Mouse (Mus musculus) heart, postnatal 0 days (tissue): ENCODE data around the gene Rab31. TPM values are rescaled to one million over a fixed set of nuclear protein-coding genes. Genes with fewer than 3 reads are reported as not detected.

Source experiments
- ATAC-seq: fragments of 200-750 bp; cut with Nextera tagmentation; 2 replicates; pipeline ENCODE4 v1.8.0; 2017; ENCODE audit warnings: low read depth, moderate number of reproducible peaks, moderate library complexity; ENCODE audit not compliant: insufficient read depth
- DNase-seq: peaks from one replicate; pipeline ENCODE4 v3.0.0-alpha.2; 2016; ENCODE audit warnings: low spot score
- H3K27ac ChIP-seq: fragments of 300-500 bp; sonication (generic); 2 replicates; pipeline ENCODE4 v1.5.1; 2014; ENCODE audit warnings: low read depth, mild to moderate bottlenecking
- H3K27me3 ChIP-seq: fragments of 300-500 bp; sonication (generic); 2 replicates; pipeline ENCODE4 v1.6.1; 2014; ENCODE audit warnings: low read length, mixed read lengths; ENCODE audit not compliant: control insufficient read depth, insufficient read depth
- H3K36me3 ChIP-seq: fragments of 300-500 bp; sonication (generic); replicated peaks from 2 replicates; pipeline ENCODE4 v1.6.1; 2014; ENCODE audit warnings: low read length, mixed read lengths; ENCODE audit not compliant: control insufficient read depth, insufficient read depth
- H3K4me1 ChIP-seq: fragments of 300-500 bp; sonication (generic); 2 replicates; pipeline ENCODE4 v1.6.1; 2014; ENCODE audit warnings: antibody characterized with exemption; ENCODE audit not compliant: control insufficient read depth, insufficient read depth
- H3K4me2 ChIP-seq: fragments of 300-500 bp; sonication (generic); 2 replicates; pipeline ENCODE4 v1.6.1; 2014; ENCODE audit warnings: low read depth, mild to moderate bottlenecking, low read length, moderate library complexity
- H3K4me3 ChIP-seq: fragments of 300-500 bp; sonication (generic); 2 replicates; pipeline ENCODE4 v1.5.1; 2014; ENCODE audit warnings: low read depth, low read length
- H3K9ac ChIP-seq: fragments of 300-500 bp; sonication (generic); replicated peaks from 2 replicates; pipeline ENCODE4 v1.6.1; 2014; ENCODE audit warnings: low read depth, low read length, mixed read lengths
- H3K9me3 ChIP-seq: fragments of 300-500 bp; sonication (generic); replicated peaks from 2 replicates; pipeline ENCODE4 v1.6.1; 2016; ENCODE audit warnings: low read length; ENCODE audit not compliant: control insufficient read depth
- CTCF ChIP-seq: IDR thresholded peaks from 2 replicates; pipeline ENCODE4 v1.5.1; 2016; ENCODE audit warnings: antibody characterized with exemption, control low read depth, low read depth
- EP300 ChIP-seq: IDR thresholded peaks from 2 replicates; pipeline ENCODE4 v1.6.1; 2016; ENCODE audit warnings: antibody characterized with exemption, low read depth
- WGBS: fragments of 180-500 bp; shearing (Covaris S2); extraction: QIAGEN DNeasy Blood & Tissue Kit; methylation state at CpG from one replicate; pipeline ENCODE4 v1.1.7; 2014; 5-methylcytosine and 5-hydroxymethylcytosine counted together
- polyA plus RNA-seq: library from polyadenylated mRNA; unstranded; fragments of >200 nt; fragmentation: Nextera tagmentation; extraction: Ambion mirVana; gene quantifications from 2 replicates; pipeline ENCODE4 v1.2.1, GENCODE M21; 2015
- total RNA-seq: library from RNA; depleted of rRNA; stranded (reverse); fragments of >200 nt; gene quantifications from 2 replicates; pipeline ENCODE4 v1.2.3, GENCODE M21; 2014; ENCODE audit warnings: low replicate concordance

Rab31 gene
- total and polyA plus RNA-seq, 2 experiments from 2014 or later, result 22.5 to 44.1 TPM

GRCm38 (mm10) chr17:65719826-65720225, 52.7 kb downstream of the Rab31 start:
- ATAC-seq, result no peak
- Histone ChIP-seq H3K27ac (no peak overlapping the region), H3K27me3 (no peaks in the 10 kb centered on the region), H3K36me3 (0 out of 2 replicates have a peak, but pooled peaks cover 13% of the 10 kb centered on the region), H3K4me3 (no peak overlapping the region), H3K4me2 (no peak overlapping the region), H3K9me3 (no peaks in the 10 kb centered on the region), H3K9ac (no peak overlapping the region), H3K4me1 (no peaks in the 10 kb centered on the region)
- TF ChIP-seq EP300 (no peak), CTCF (no peak)
- no peak for DNase-seq
- WGBS, result 97% methylated on average over 5 of the region's 5 CpGs

- H3K9me3 ChIP-seq, result no peaks in the 10 kb centered on the region
- no peak overlapping the region for H3K9ac ChIP-seq
- H3K36me3 ChIP-seq, result 0 out of 2 replicates have a peak, but pooled peaks cover 13% of the 10 kb centered on the region
- DNase-seq, result no peak
- no peak overlapping the region for H3K4me2 ChIP-seq
- H3K4me3 ChIP-seq, result no peak overlapping the region
- no peaks in the 10 kb centered on the region for H3K27me3 ChIP-seq
- no peak for ATAC-seq
- no peak for TF ChIP-seq EP300
- no peak for TF ChIP-seq CTCF
- H3K4me1 ChIP-seq, result no peaks in the 10 kb centered on the region
- WGBS, result 81% methylated on average over 2 of the region's 2 CpGs
- no peak overlapping the region for H3K27ac ChIP-seq
Measured at GRCm38 (mm10) chr17:65718578-65718977, 54.0 kb downstream of the Rab31 start.

- DNase-seq (no peak), ATAC-seq (no peak)
- TF ChIP-seq CTCF, result no peak
- TF ChIP-seq EP300, result no peak
- no peak overlapping the region for H3K9ac ChIP-seq
- 0 out of 2 replicates have a peak, but pooled peaks cover 13% of the 10 kb centered on the region for H3K36me3 ChIP-seq
- H3K27ac ChIP-seq, result no peak overlapping the region
- H3K4me2 ChIP-seq, result no peak overlapping the region
- 65% methylated on average over 4 of the region's 4 CpGs for WGBS
- no peaks in the 10 kb centered on the region for H3K27me3 ChIP-seq
- no peaks in the 10 kb centered on the region for H3K4me1 ChIP-seq
- no peaks in the 10 kb centered on the region for H3K9me3 ChIP-seq
- H3K4me3 ChIP-seq, result no peak overlapping the region
Measured at GRCm38 (mm10) chr17:65717658-65718199, 54.8 kb downstream of the Rab31 start.

GRCm38 (mm10) chr17:65714060-65714459, 58.5 kb downstream of the Rab31 start:
- Histone ChIP-seq H3K9me3 (no peaks in the 10 kb centered on the region), H3K4me1 (no peaks in the 10 kb centered on the region), H3K27ac (no peak overlapping the region), H3K36me3 (peaks cover 10% of the 10 kb centered on the region), H3K27me3 (no peaks in the 10 kb centered on the region), H3K9ac (no peak overlapping the region), H3K4me2 (no peak overlapping the region), H3K4me3 (no peak overlapping the region)
- no peak for TF ChIP-seq EP300
- TF ChIP-seq CTCF, result no peak
- no peak for ATAC-seq
- no peak for DNase-seq
- WGBS, result 73% methylated on average over 8 of the region's 8 CpGs

- H3K9me3 ChIP-seq, result no peaks in the 10 kb centered on the region
- no peak overlapping the region for H3K4me3 ChIP-seq
- H3K36me3 ChIP-seq, result peaks cover 10% of the 10 kb centered on the region
- H3K4me1 ChIP-seq, result no peaks in the 10 kb centered on the region
- ATAC-seq (no peak), DNase-seq (no peak)
- H3K27me3 ChIP-seq, result no peaks in the 10 kb centered on the region
- no peak overlapping the region for H3K4me2 ChIP-seq
- WGBS, result 76% methylated on average over 13 of the region's 13 CpGs
- TF ChIP-seq EP300 (no peak), CTCF (no peak)
- no peak overlapping the region for H3K27ac ChIP-seq
- no peak overlapping the region for H3K9ac ChIP-seq
Measured at GRCm38 (mm10) chr17:65712861-65713535, 59.6 kb downstream of the Rab31 start.
